Mouse (Mus musculus) heart, postnatal 25 days (tissue): ENCODE results near the gene Hlx. TPM values are rescaled to one million over a fixed set of nuclear protein-coding genes. Genes with fewer than 3 reads are reported as not detected.

Experiments used
- DNase-seq: peaks from one replicate; pipeline ENCODE4 v3.0.0; 2022; ENCODE audit warnings: low spot score
- intact Hi-C: fragments of 180-260 bp; cut with DNase I; formaldehyde crosslinking; loops from one replicate; pipeline ENCODE4 v1.15.1; 2025
- total RNA-seq, 2 experiments: library from RNA; stranded (reverse); gene quantifications; 2 replicates each; pipeline ENCODE4 v1.2.3; 2021

The Hlx gene
- total RNA-seq, result 10 to 100 TPM; 12.2 to 15.0 TPM

DNA sequence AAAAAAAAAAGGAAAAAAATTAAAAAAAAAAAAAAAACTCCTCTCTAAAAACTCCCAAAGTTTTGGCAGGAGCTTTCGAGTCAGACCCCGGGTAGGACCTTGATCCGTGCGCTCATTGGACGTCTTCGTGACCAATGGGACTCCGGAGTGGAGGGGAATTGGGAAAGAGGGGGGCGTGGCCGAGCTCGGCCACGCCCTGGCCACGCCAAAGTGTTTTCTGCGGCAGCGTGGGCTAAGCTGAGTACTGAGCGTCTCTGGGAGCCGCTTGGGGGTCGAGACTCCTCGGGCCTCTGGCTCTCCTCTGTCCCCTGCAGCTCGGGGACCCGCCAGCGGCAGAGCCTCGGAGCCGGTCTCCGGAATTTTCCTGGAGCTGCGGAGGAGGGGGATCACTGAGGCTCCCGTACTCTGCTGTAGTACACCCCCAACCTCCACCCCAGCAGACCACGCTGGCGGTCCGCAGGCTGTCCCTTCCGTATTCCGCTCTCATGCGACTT is at the start of gene Hlx:
Gene Hlx (minus strand): TSS at position 64 of the 494 bp plus-strand sequence.
- intact Hi-C loops, result loop anchor here (5.0 to 10.0 kb wide), 2 partner anchors 55 to 698 kb away; partner anchors contain the start of gene 1700056E22Rik
- peak; percentile 67 for DNase-seq

DNA sequence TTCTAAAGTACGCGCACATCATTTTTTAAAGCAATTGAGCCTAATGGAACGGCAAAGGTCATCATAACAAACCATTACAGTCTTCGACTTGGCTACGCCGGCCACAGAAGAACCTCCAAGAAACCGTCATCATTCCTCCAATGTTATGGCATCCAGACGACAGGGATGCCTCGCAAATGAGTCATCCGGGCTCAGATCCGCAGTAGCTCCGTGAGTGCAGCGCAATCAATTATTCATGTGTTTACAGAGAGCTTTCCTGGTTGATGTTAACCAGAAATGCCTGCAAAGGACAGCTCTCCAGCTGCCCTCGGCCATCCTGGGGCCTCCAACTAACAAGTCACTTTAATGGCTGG is 49.7 kb upstream of the Hlx start:
- intact Hi-C loops, result no loop called here

DNA sequence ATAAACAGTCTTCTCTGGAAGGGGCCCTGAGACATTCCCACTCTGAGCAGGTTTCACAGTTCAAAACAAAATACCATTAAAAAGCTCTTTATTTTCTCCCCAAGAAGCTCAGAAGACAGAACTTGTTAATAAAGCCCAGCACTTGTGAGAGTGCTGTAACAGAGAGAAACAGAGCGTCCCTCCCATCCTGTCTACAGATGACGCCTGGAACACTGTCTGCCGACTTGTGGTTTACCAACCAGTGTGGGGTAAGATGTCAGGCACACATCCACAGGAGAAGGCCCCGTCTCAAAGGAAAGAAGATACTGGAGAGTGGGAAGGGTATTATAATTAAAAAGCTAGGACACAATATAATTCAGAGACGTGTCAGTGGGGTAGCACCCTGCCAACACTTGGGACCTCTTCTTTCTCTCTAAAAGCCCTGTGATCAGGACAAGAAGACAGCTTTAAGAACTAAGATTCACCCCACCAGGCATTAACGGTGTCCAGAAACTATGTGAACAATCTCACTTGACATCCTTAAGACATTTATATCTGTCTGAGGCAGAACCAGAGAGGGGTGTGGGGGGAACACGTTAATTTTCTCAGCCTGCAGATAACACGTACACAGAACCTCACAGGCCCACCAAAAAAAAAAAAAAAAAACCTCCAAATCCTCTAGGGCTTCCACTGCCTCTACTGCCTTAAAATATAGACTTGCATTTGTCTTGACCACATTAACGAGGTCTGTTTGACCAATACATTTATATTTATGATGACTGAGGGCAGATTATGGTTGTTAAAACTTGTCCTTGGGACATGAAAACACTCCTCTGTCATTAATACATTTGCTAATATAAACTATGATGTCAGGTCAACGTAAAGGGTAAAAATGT is 49.1 kb upstream of the Hlx start:
- intact Hi-C loops, result no loop called here

More for the DNA sequence above, 49.7 kb upstream of the Hlx start:
- no peak for DNase-seq

DNA sequence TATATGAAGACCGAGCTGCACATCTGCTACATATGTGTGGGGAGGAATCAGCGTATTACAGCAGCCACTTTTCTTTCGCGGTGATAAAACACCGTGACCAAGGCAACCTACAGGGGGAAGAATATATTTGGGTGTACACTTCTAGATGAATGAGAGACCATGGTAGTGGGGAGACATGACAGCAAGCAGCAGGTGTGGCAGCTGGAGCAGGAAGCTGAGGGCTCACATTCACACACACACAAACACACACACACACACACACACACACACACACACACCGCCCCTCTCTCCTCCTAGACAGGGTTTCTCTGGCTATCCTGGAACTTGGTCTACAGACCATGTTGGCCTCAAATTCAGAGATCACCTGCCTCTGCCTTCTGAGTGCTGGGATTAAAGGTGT is 45.7 kb upstream of the Hlx start:
- intact Hi-C loops, result no loop called here
- DNase-seq, result no peak

More for the DNA sequence above, 49.1 kb upstream of the Hlx start:
- no peak for DNase-seq

DNA sequence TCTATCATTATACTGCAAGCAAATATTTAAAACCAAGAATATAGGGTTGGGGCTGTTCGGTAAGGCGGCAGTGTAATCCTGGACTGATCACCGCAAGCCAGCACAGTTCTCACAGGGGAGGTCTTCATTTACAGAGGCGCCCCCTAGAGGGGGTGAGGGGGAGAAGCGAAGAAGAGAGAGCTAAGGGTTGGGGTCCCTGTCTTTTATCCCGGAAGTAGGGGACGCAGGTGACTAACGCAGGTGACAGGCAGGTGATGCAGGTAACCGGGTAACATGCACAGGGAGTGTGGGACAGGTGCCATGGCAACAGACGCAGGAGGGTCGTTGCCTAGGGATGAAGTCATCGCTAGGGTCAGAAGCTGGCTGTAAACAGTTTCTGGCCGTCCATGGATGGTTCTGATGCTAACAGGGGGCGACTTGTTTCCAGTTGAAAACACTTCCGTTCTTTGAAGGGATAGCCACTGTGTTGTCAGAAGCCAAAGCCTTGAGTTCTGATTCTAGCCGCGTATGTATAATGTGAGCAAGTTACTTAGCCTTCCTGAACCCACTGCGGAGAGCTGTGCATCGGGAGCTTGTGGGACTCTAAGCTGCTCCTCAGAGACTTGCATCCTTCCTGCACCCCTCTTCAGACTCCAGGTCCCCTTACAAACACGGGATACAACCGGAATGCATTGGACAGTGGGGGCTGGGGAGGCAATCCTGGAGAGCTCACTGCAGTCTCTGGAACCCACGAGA is 44.8 kb upstream of the Hlx start:
- intact Hi-C loops, result no loop called here

DNA sequence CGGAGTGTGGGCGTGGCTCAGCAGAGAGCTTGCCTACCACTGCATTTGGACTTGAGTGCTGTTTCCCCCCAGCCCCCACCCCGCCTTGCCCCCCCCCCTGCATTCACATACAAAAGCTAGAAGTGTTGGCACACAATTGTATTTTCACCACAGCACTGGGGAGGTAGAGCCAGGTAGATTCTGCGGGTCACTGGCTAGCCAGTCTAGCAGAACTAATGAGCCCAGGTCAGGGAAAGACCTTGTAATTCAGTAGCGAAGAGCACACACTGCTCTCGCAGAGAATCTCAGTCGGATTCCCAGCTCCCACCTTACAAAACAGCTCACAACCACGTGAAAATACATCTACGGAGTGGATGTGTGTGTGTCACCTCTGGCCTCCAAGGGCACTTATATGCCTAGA is 42.9 kb upstream of the Hlx start:
- intact Hi-C loops, result no loop called here
- DNase-seq, result no peak

More for the DNA sequence above, 44.8 kb upstream of the Hlx start:
- DNase-seq, result no peak

DNA sequence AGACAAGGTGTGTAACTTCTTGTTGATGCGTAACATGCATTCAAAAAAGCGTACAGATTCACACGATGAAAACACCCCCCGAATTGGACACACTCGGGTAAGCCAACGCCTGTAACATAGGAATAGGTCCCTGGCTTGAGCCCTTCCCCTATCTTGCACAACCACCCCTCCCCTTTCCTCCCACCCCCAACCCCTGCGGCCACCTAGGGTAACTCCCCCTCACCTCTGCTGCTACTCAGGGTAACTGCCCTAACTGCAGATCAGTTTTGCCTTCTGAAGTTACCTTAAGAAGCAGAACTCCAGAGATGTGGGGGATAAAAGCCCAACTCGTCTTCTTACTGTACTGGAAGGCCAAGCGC is 39.5 kb upstream of the Hlx start:
- intact Hi-C loops, result loop anchor here (1.0 to 2.0 kb wide), 4 partner anchors 17 to 1330 kb away; no protein-coding TSS in a partner anchor

DNA sequence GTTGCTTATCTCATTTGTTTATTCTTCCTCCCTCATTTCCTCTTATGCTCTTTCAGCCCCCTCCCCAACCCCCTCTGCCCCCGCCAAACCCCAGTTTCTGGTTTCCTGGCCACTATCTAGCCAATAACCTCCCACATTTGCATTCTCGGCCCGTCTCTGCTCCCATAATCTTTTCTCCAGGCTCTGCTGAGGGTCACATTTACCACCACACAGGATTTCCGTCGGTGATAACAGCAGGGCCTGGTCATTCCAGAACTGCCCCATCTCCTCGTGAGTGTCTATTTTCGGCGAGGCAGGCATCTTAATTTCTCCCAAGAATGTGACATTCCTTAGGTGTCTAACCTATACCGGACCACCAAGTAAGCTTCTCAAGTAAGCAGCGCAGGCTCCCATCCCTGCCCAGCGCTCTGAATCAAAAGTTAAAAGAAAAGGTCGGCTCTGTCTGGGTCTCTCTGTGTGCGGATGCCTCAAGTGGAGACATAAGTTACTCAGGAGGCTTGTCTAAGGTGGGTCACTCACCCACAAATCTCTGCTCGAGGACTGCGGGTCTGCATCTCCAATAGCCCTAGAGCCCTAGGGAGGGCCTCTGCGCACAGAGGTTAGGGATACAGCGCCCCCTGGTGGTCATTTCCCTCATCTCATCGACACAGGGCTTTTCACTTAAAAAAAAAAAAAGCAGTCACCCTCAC is 38.9 kb upstream of the Hlx start:
- intact Hi-C loops, result loop anchor here (1.0 to 2.0 kb wide), 4 partner anchors 17 to 1329 kb away; no protein-coding TSS in a partner anchor

More for the DNA sequence above, 39.5 kb upstream of the Hlx start:
- DNase-seq, result no peak

DNA sequence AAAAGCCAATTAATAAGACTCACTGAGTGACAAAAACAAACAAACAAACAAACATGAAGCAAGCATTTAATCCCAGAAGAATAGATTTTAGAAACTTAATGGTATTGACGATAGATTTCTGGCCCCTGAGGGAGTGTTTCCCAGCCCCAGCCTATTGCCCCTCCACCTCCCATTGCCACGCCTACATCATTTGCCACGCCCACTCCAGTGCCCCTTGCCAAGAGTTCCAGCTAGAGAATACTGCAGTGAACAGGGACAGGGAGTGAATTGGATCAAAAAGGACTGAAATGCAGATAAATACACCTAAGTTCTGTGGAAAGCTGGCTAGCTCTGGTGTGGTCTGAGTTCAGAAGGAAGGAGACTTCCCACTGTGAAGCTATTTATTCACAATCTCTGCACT is 31.4 kb upstream of the Hlx start:
- intact Hi-C loops, result no loop called here
- DNase-seq, result no peak

More for the DNA sequence above, 38.9 kb upstream of the Hlx start:
- peak; percentile 44 for DNase-seq

DNA sequence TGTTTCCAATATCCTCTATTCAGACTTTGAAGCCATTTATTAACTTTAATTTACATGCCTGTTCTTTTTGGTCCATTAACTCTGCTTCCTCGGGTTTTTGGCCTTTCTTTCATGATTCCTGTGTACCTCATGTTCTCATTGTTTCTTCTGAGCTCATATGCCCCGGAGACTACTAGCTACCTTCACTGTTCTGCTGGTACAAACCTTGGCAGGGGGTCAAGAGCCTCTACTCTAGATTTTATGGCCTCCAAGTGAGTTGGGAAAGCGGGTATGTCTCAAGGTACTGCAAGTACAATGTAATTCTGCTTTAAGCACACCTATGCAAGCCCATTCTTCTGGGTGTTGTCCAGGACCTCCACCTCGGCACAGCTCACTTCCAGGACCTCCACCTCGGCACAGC is 30.5 kb upstream of the Hlx start:
- no peak for DNase-seq
- intact Hi-C loops, result no loop called here

DNA sequence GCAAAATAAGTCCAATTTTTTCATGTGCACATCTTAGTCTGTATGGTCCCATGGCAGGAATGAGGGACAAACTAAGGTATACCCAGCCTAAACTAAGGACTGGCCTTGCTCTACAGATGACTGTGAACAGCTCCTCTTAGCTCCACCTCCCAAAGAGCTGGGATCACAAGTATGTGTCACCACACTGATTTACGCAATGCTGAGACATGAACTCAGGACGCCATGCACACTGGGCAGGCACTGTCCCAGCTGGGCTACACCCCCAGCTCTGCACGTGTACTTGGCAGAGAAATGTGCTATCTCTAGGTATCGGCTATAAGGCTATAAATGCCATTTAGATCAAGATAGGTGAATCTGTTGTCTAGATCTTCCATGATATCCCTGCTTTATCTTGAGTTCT is 29.6 kb upstream of the Hlx start:
- intact Hi-C loops, result no loop called here

DNA sequence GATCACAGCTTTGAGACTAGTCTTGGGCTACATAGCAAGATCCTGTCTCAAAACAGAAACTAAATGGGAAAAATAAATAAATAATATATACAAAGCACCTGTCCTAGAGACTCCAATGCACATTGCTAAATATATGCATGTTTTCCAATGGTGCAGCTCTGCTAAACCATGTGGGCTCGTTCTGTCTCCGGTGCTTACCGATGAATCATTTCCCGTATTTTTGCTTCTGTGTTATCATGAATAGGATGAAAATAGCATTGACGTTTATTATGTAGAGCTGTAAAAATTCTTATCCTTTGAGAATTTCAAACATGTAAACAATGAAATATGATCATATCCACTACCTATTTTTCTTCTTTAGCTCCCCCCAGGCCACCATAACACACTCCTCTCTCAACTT is 20.3 kb upstream of the Hlx start:
- DNase-seq, result no peak
- intact Hi-C loops, result no loop called here

More for the DNA sequence above, 29.6 kb upstream of the Hlx start:
- DNase-seq, result no peak

DNA sequence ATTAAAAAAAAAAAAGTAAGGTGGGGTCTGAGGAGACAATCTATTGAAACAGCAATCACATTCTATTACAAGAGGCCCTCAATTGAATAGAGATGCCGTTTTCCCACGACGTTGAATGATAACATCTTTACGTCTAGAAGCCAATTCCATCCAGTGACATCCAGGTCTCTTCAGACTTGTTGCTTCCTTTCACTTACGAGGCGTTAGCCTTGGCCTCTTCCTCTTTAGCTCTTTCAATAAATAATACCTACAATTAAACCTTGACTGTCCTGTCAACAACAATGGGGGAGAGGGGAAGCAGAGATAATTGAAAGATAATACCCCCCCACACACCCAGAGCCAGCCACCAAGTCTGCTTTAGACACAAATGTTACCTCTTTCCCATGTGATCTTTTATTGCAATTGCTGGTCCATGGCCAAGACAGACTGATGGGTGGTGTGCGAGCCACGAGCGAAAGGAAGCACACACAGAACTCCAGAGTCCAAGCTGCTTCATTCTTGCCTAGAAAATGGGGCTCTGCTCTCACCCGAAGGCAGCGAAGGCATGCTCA is 17.8 kb upstream of the Hlx start:
- intact Hi-C loops, result no loop called here
- no peak for DNase-seq

DNA sequence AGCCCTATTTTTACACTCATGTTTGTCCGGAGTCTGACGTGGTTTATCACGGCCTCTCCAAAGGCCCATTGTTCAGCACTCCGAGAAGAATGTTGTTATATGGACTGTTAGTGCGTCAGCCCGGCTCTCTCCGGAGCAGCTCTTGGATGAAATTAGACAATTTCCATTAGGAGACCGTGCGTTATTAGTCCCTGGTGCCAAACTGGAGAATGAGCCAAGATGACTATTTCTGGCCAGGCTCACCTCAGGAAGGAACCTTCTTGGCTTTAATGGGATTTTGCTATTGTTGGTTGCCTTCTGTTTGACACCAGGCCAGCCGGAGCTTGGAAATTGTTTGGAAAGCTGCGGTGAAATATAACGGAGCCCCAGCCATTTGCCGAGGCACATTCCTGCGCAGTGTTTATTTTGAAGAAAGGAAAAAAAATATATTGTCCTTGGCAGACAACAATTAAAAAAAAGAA is 16.3 kb upstream of the Hlx start:
- peak; percentile 74 for DNase-seq
- intact Hi-C loops, result no loop called here

DNA sequence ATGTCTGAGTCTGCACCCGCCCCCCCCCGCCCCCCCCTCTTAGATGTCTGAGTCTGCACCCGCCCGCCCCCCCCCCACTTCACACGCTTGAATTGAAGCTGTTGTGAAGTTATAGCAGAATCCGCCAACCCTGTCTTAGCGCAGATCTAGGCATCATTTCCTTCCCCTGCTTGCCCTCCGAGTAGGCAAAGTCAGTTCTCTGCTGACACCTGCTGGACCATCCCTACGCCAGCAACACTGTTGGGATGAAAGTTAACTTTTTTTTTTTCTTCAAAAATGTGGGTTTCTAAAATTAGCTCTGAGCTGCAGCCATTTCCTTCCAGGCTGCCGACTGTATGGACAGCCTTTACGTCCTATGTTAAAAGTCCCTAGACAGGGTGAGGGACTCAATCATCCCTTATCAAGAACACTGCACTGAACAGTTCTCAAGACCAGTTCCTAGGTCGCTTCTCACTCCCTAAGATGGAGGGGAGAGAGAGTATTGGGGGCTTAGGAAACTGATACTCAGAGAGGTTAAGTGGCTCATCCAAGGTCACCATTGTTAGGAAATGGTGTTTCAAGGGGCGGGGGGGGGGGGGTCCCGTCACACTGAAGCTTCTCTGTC is 5.6 kb upstream of the Hlx start:
- intact Hi-C loops, result loop anchor here (1.0 to 10.0 kb wide), 5 partner anchors 33 to 703 kb away; partner anchors contain the start of gene 1700056E22Rik
- DNase-seq, result no peak

DNA sequence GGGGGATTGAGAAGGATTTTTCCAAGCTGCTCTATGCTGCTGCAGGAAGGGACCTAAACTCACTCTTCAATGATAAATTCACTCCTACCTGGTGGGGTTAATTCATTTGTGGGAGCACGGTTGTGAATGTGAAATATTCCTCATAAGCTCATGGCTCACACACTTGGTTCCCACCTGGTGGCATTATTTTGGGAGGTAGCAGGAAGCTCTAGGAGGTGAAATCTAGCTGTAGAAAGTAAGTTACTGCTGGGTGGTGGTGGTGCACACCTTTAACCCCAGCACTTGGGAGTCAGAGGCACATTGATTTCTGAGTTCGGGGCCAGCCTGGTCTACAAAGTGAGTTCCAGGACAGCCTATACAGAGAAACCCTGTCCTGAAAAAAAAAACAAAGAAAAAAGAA is 4.8 kb upstream of the Hlx start:
- DNase-seq, result no peak
- intact Hi-C loops, result loop anchor here (5.0 to 10.0 kb wide), 3 partner anchors 340 to 702 kb away; partner anchors contain the start of gene 1700056E22Rik

DNA sequence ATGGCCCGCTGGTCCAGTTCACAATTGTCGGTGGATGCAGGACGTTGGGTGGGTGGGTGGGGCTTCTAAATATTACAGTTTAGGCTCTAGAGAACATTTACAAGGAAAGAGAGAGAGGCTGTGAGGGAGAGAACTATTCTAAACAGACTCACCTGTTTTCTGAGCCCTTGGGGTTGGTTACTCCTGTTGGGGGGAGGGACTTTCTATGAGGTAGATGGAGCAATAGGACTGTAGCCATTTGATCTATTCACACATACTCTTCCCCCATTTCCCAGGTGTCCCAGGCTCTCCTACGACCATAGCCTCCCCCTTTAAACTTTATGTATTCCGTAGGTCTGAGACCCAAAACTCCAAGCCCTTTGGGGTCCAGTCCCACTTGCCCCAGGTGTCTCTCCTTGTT is 3.8 kb upstream of the Hlx start:
- intact Hi-C loops, result loop anchor here (5.0 to 10.0 kb wide), 3 partner anchors 339 to 701 kb away; partner anchors contain the start of gene 1700056E22Rik
- DNase-seq, result no peak

DNA sequence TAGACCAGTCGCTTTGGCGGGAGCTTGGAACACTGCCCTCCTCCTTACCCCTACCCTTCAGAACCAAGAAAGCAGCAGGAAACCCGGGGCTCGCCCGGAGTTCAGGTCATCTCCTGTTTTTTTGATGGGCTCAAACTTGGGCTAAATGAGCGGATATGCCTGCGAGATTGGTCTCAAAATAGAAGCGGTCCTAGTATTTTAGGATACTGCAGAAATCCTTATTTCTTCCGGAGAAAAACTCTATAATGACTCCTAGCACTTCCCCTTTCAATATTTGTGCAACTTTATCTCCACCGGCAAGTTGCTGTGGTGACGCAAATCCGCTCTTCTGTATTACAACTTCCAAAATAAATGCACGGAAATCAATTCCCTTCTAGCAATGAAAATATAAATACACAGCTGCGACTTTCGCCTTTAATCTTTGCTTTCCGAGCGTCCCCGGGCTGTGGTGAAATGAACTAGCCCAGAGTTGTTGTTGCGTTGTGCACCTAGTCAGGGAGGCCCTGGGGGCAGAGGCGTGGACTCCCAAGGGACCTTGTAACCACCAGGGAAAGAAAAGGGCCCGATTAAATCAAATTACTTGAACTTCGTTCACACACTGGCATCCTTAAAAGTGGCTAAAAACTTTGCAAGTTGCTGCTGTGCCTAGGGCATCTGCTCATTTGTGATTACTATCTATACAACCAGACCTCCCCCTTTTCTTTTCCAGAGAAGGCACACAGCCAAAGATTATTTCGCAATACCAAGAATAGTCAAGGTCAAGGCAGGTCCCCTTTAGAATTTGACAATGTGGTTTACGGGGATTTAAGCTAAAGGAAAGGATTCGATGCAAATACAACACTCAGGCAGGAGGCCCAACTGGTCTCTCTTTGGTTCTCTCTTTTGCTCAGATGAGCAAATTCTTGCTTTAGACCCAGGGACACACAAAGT is 2.8 kb upstream of the Hlx start:
- no peak for DNase-seq
- intact Hi-C loops, result loop anchor here (2.0 to 10.0 kb wide), 5 partner anchors 58 to 700 kb away; partner anchors contain the start of gene 1700056E22Rik
